Mouse (Mus musculus) C2C12 (cell line): ENCODE results near the gene Cdyl.

Source experiments
- CTCF ChIP-seq: IDR thresholded peaks from one replicate; pipeline ENCODE4 v1.5.1; 2011; ENCODE audit not compliant: control insufficient read depth, insufficient read depth, insufficient read length
- FOSL1 ChIP-seq: IDR thresholded peaks from one replicate; pipeline ENCODE4 v1.8.0; 2011; ENCODE audit warnings: mild to moderate bottlenecking, low read length; ENCODE audit not compliant: poor library complexity, insufficient read depth, severe bottlenecking
- MAX ChIP-seq: IDR thresholded peaks from one replicate; pipeline ENCODE4 v1.6.1; 2011; ENCODE audit warnings: mild to moderate bottlenecking, control low read depth
- MYOD1 ChIP-seq: IDR thresholded peaks from one replicate; pipeline ENCODE4 v1.6.1; 2011; ENCODE audit warnings: low read depth; ENCODE audit not compliant: control insufficient read depth, insufficient read length
- MYOG ChIP-seq: IDR thresholded peaks from one replicate; pipeline ENCODE4 v1.6.1; 2011; ENCODE audit not compliant: control insufficient read depth, insufficient read length; ENCODE audit errors: extremely low read depth
- USF1 ChIP-seq: IDR thresholded peaks from one replicate; pipeline ENCODE4 v1.6.1; 2011; ENCODE audit warnings: low read depth, mild to moderate bottlenecking, control low read depth, moderate library complexity

DNA sequence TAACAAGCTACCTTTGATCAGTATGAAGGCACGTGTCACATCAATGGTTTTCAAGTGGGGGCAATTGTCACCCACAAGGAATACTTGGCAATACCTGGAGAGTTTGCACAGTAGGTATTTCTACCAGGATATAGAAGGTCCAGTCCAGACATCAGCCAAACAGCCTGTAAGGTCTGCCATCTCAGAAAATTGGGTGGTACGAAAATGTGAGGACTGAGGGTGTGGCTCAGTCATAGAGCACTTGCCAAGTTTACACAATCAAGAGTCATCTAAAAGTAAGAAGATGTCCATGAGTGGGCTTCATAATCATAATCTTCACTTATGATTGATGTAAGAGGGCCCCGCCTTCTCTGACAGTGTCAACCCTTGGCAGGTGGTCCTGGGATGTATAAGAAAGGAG lies 29.9 kb downstream of the Cdyl start:
- no peak for TF ChIP-seq CTCF
- no peak for TF ChIP-seq MYOD1
- TF ChIP-seq MAX: no peak
- no peak for TF ChIP-seq MYOG
- TF ChIP-seq USF1: no peak
- no peak for TF ChIP-seq FOSL1
